Mouse (Mus musculus) cortical plate, adult 2 months (tissue): ENCODE measurements around the gene Meis2. TPM values are rescaled to one million over a fixed set of nuclear protein-coding genes. Genes with fewer than 3 reads are reported as not detected.

ENCODE experiments used
- H3K27ac ChIP-seq: fragments of 200-500 bp; 2 replicates; pipeline ENCODE4 v1.5.1; 2012; ENCODE audit warnings: low read length, control low read depth, inconsistent platforms; ENCODE audit not compliant: insufficient read depth
- H3K4me1 ChIP-seq: fragments of 200-500 bp; 2 replicates; pipeline ENCODE4 v1.6.1; 2011; ENCODE audit warnings: low read length; ENCODE audit not compliant: control insufficient read depth, insufficient read depth
- H3K4me3 ChIP-seq: fragments of 200-500 bp; 2 replicates; pipeline ENCODE4 v1.5.1; 2011; ENCODE audit warnings: mild to moderate bottlenecking, low read length, control low read depth; ENCODE audit not compliant: insufficient read depth
- CTCF ChIP-seq: fragments of 200-500 bp; IDR thresholded peaks from 2 replicates; pipeline ENCODE4 v1.5.1; 2011; ENCODE audit warnings: mild to moderate bottlenecking, control low read depth, low read length; ENCODE audit not compliant: insufficient read depth; ENCODE audit errors: extremely low read depth
- POLR2A ChIP-seq: fragments of 200-500 bp; IDR thresholded peaks from 2 replicates; pipeline ENCODE4 v1.6.1; 2011; ENCODE audit warnings: mild to moderate bottlenecking, low read length, control low read depth; ENCODE audit not compliant: insufficient read depth; ENCODE audit errors: extremely low read depth
- polyA plus RNA-seq: library from polyadenylated mRNA; depleted of rRNA; stranded (reverse); fragments of >200 nt; gene quantifications from 2 replicates; pipeline ENCODE4 v1.2.3, GENCODE M21; 2012

The Meis2 gene
- polyA plus RNA-seq, 1 experiment: 86.1 TPM

- TF ChIP-seq CTCF: no peak
- no peak for TF ChIP-seq POLR2A
- H3K27ac ChIP-seq: no peak overlapping the region
- H3K4me3 ChIP-seq: no peak overlapping the region
- no peaks in the 10 kb centered on the region for H3K4me1 ChIP-seq
Observed at GRCm38 (mm10) chr2:115850961-115851360, 214.7 kb downstream of the Meis2 start.

- no peak overlapping the region for H3K4me3 ChIP-seq
- H3K27ac ChIP-seq: no peak overlapping the region
- TF ChIP-seq CTCF (no peak), POLR2A (no peak)
Observed at GRCm38 (mm10) chr2:115842821-115843220, 222.8 kb downstream of the Meis2 start.

GRCm38 (mm10) chr2:115836034-115836433 is 229.6 kb downstream of the Meis2 start:
- Histone ChIP-seq H3K4me1 (no peaks in the 10 kb centered on the region), H3K27ac (no peak overlapping the region), H3K4me3 (no peak overlapping the region)
- TF ChIP-seq CTCF: no peak
- no peak for TF ChIP-seq POLR2A

More at GRCm38 (mm10) chr2:115842821-115843220, 222.8 kb downstream of the Meis2 start:
- H3K4me1 ChIP-seq: no peaks in the 10 kb centered on the region

- Histone ChIP-seq H3K4me3 (no peak overlapping the region), H3K4me1 (no peaks in the 10 kb centered on the region; the same call in 1 of the 2 replicates), H3K27ac (peak overlapping the region; percentile 85)
- TF ChIP-seq POLR2A: no peak
- no peak for TF ChIP-seq CTCF
Observed at GRCm38 (mm10) chr2:115822361-115822760, 243.3 kb downstream of the Meis2 start.

GRCm38 (mm10) chr2:115817959-115818358 is 247.7 kb downstream of the Meis2 start:
- H3K4me3 ChIP-seq: no peak overlapping the region
- H3K27ac ChIP-seq: no peak overlapping the region
- no peaks in the 10 kb centered on the region; the same call in 1 of the 2 replicates for H3K4me1 ChIP-seq
- TF ChIP-seq POLR2A (no peak), CTCF (no peak)

- no peak overlapping the region for H3K4me3 ChIP-seq
- no peak overlapping the region for H3K27ac ChIP-seq
- TF ChIP-seq CTCF: no peak
- TF ChIP-seq POLR2A: no peak
- no peaks in the 10 kb centered on the region for H3K4me1 ChIP-seq
Observed at GRCm38 (mm10) chr2:115813721-115814120, 251.9 kb downstream of the Meis2 start.

- TF ChIP-seq POLR2A: no peak
- Histone ChIP-seq H3K4me3 (no peak overlapping the region), H3K27ac (no peak overlapping the region), H3K4me1 (no peaks in the 10 kb centered on the region)
Observed at GRCm38 (mm10) chr2:115813316-115813715, 252.3 kb downstream of the Meis2 start.
